Mouse (Mus musculus) kidney, postnatal 0 days (tissue): ENCODE data around the gene Helz2. TPM values are rescaled to one million over a fixed set of nuclear protein-coding genes. Genes with fewer than 3 reads are reported as not detected.
A peak's percentile ranks its signal among the peaks of the same experiment; 100 is the strongest.

Source experiments
- ATAC-seq: fragments of 200-750 bp; cut with Nextera tagmentation; replicated peaks from 2 replicates; pipeline ENCODE4 v1.8.0; 2017; ENCODE audit warnings: low read depth, moderate number of reproducible peaks, moderate TSS enrichment, moderate library complexity; ENCODE audit not compliant: low FRiP score
- DNase-seq: peaks from one replicate; pipeline ENCODE4 v3.0.0-alpha.2; 2016; ENCODE audit warnings: low spot score
- H3K27ac ChIP-seq: fragments of 300-500 bp; sonication (generic); 2 replicates; pipeline ENCODE4 v1.5.1; 2014; ENCODE audit warnings: mild to moderate bottlenecking
- H3K27me3 ChIP-seq: fragments of 300-500 bp; sonication (generic); 2 replicates; pipeline ENCODE4 v1.6.1; 2014; ENCODE audit warnings: low read length, mixed read lengths; ENCODE audit not compliant: insufficient read depth
- H3K36me3 ChIP-seq: fragments of 300-500 bp; sonication (generic); 2 replicates; pipeline ENCODE4 v1.6.1; 2014; ENCODE audit warnings: low read length, mixed read lengths; ENCODE audit not compliant: insufficient read depth
- H3K4me1 ChIP-seq: fragments of 300-500 bp; sonication (generic); replicated peaks from 2 replicates; pipeline ENCODE4 v1.6.1; 2014; ENCODE audit warnings: antibody characterized with exemption, low read length, mixed read lengths; ENCODE audit not compliant: insufficient read depth
- H3K4me2 ChIP-seq: fragments of 300-500 bp; sonication (generic); 2 replicates; pipeline ENCODE4 v1.6.1; 2014; ENCODE audit warnings: mild to moderate bottlenecking, low read length, moderate library complexity, mixed read lengths
- H3K4me3 ChIP-seq: fragments of 300-500 bp; sonication (generic); replicated peaks from 2 replicates; pipeline ENCODE4 v1.5.1; 2014; ENCODE audit warnings: low read depth, low read length
- H3K9ac ChIP-seq: fragments of 300-500 bp; sonication (generic); 2 replicates; pipeline ENCODE4 v1.6.1; 2014; ENCODE audit warnings: low read depth, low read length
- H3K9me3 ChIP-seq: fragments of 300-500 bp; sonication (generic); replicated peaks from 2 replicates; pipeline ENCODE4 v1.6.1; 2016; ENCODE audit warnings: low read length, inconsistent platforms, mixed read lengths
- CTCF ChIP-seq: IDR thresholded peaks from 2 replicates; pipeline ENCODE4 v1.5.1; 2016; ENCODE audit warnings: antibody characterized with exemption, low read depth, mild to moderate bottlenecking, moderate library complexity
- WGBS: fragments of 180-500 bp; shearing (Covaris S2); extraction: QIAGEN DNeasy Blood & Tissue Kit; methylation state at CpG from one replicate; pipeline ENCODE4 v1.1.7; 2014; 5-methylcytosine and 5-hydroxymethylcytosine counted together
- polyA plus RNA-seq: library from polyadenylated mRNA; unstranded; fragments of >200 nt; fragmentation: Nextera tagmentation; extraction: Ambion mirVana; gene quantifications from 2 replicates; pipeline ENCODE4 v1.2.1, GENCODE M21; 2015

Helz2 gene
- polyA plus RNA-seq, 1 experiment from 2014 or later: 1.5 TPM

- Histone ChIP-seq H3K4me1 (peaks cover 7% of the 10 kb centered on the region; the same call in 1 of the 2 replicates), H3K36me3 (no peaks in the 10 kb centered on the region), H3K27me3 (peaks cover 10% of the 10 kb centered on the region; the same call in 1 of the 2 replicates), H3K9ac (0 out of 2 replicates have a peak overlapping the region, but pooled peaks have one; percentile 1), H3K9me3 (no peaks in the 10 kb centered on the region), H3K4me2 (peak overlapping the region; percentile 66), H3K4me3 (peak overlapping the region; percentile 30), H3K27ac (no peak overlapping the region)
- ATAC-seq: peak; percentile 21; the same call in 1 of the 2 replicates
- no peak for TF ChIP-seq CTCF
- 1% methylated on average over 34 of the region's 34 CpGs for WGBS
- DNase-seq: peak; percentile 16
These were observed 29.3 kb downstream of the Helz2 start for GRCm38 (mm10) chr2:181212389-181213020.

GRCm38 (mm10) chr2:181206118-181206517 is 35.7 kb downstream of the Helz2 start:
- H3K4me2 ChIP-seq: no peak overlapping the region
- DNase-seq (no peak), ATAC-seq (no peak)
- H3K4me3 ChIP-seq: no peak overlapping the region
- no peaks in the 10 kb centered on the region for H3K9me3 ChIP-seq
- no peak overlapping the region for H3K9ac ChIP-seq
- H3K4me1 ChIP-seq: no peaks in the 10 kb centered on the region
- no peak overlapping the region for H3K27ac ChIP-seq
- WGBS: 63% methylated on average over 9 of the region's 9 CpGs
- no peak for TF ChIP-seq CTCF
- H3K36me3 ChIP-seq: no peaks in the 10 kb centered on the region
- no peaks in the 10 kb centered on the region for H3K27me3 ChIP-seq

GRCm38 (mm10) chr2:181205678-181206077 is 36.1 kb downstream of the Helz2 start:
- 85% methylated on average over 5 of the region's 5 CpGs for WGBS
- Histone ChIP-seq H3K9me3 (no peaks in the 10 kb centered on the region), H3K27me3 (no peaks in the 10 kb centered on the region), H3K36me3 (no peaks in the 10 kb centered on the region), H3K4me3 (no peak overlapping the region), H3K9ac (no peak overlapping the region), H3K27ac (no peak overlapping the region), H3K4me1 (no peaks in the 10 kb centered on the region), H3K4me2 (no peak overlapping the region)
- ATAC-seq (no peak), DNase-seq (no peak)
- no peak for TF ChIP-seq CTCF

- no peak for TF ChIP-seq CTCF
- ATAC-seq: no peak
- DNase-seq: no peak
- 59% methylated on average over 6 of the region's 6 CpGs for WGBS
- Histone ChIP-seq H3K9me3 (no peaks in the 10 kb centered on the region), H3K9ac (no peak overlapping the region), H3K4me2 (no peak overlapping the region), H3K4me3 (no peak overlapping the region), H3K27me3 (no peaks in the 10 kb centered on the region), H3K27ac (no peak overlapping the region), H3K36me3 (no peaks in the 10 kb centered on the region), H3K4me1 (no peaks in the 10 kb centered on the region)
These were observed 38.9 kb downstream of the Helz2 start for GRCm38 (mm10) chr2:181202886-181203285.

- H3K4me1 ChIP-seq: no peaks in the 10 kb centered on the region
- no peak within 1 kb of the TSS for H3K4me3 ChIP-seq
- TF ChIP-seq CTCF: no peak
- H3K4me2 ChIP-seq: no peak within 1 kb of the TSS
- H3K36me3 ChIP-seq: no peaks in the 10 kb centered on the region
- H3K9me3 ChIP-seq: no peaks in the 10 kb centered on the region
- WGBS: 85% methylated on average over 3 of the region's 3 CpGs
- no peak within 1 kb of the TSS for H3K27ac ChIP-seq
- ATAC-seq: no peak
- no peak for DNase-seq
- H3K27me3 ChIP-seq: no peaks in the 10 kb centered on the region
- no peak within 1 kb of the TSS for H3K9ac ChIP-seq
These were observed 39.4 kb downstream of the Helz2 start, which contains the start of gene Ptk6 for GRCm38 (mm10) chr2:181202422-181202821. Gene Ptk6, minus strand, starts transcription at chr2:181202789.

- H3K9ac ChIP-seq: no peak overlapping the region
- no peaks in the 10 kb centered on the region for H3K27me3 ChIP-seq
- no peak for ATAC-seq
- no peaks in the 10 kb centered on the region for H3K9me3 ChIP-seq
- H3K4me2 ChIP-seq: no peak overlapping the region
- no peak for TF ChIP-seq CTCF
- H3K4me1 ChIP-seq: no peaks in the 10 kb centered on the region
- WGBS: 66% methylated on average over 3 of the region's 3 CpGs
- DNase-seq: no peak
- no peak overlapping the region for H3K4me3 ChIP-seq
- no peak overlapping the region for H3K27ac ChIP-seq
- H3K36me3 ChIP-seq: no peaks in the 10 kb centered on the region
These were observed 40.2 kb downstream of the Helz2 start for GRCm38 (mm10) chr2:181201606-181202005.
